Mouse (Mus musculus): ENCODE results near the gene Cyp27b1. TPM values are rescaled to one million over a fixed set of nuclear protein-coding genes. Genes with fewer than 3 reads are reported as not detected.
A peak's percentile ranks its signal among the peaks of the same experiment; 100 is the strongest.

Cyp27b1 gene
- total RNA-seq (2021), result under 1 TPM; 0.28 to 0.61 TPM
- 0.28 and 0.35 TPM in 2 replicates for polyA plus RNA-seq (2012; rRNA removed)
- long read RNA-seq, result 0 reads

GRCm38 (mm10) chr10:127047954-127048353 is at the start of gene Cyp27b1:
Cyp27b1 (plus strand) TSS chr10:127048250.
- no peak for DNase-seq

- no peak for DNase-seq
Measured at GRCm38 (mm10) chr10:127000529-127000928, 47.5 kb upstream of the Cyp27b1 start, which contains the start of gene Avil. Avil (plus strand) TSS chr10:127000709.

- no peak for DNase-seq
Measured at GRCm38 (mm10) chr10:127001297-127001696, 46.8 kb upstream of the Cyp27b1 start.

- DNase-seq, result no peak
Measured at GRCm38 (mm10) chr10:127002056-127002455, 46.0 kb upstream of the Cyp27b1 start.

- no peak for DNase-seq
Measured at GRCm38 (mm10) chr10:127002765-127003164, 45.3 kb upstream of the Cyp27b1 start.

- peak; percentile 90 for DNase-seq
Measured at GRCm38 (mm10) chr10:127003334-127003733, 44.7 kb upstream of the Cyp27b1 start.

GRCm38 (mm10) chr10:127003806-127004205 is 44.2 kb upstream of the Cyp27b1 start:
- DNase-seq, result no peak

- no peak for DNase-seq
Measured at GRCm38 (mm10) chr10:127016488-127016887, 31.6 kb upstream of the Cyp27b1 start.

- no peak for DNase-seq
Measured at GRCm38 (mm10) chr10:127017071-127017470, 31.0 kb upstream of the Cyp27b1 start.

- DNase-seq, result no peak
Measured at GRCm38 (mm10) chr10:127018422-127018821, 29.6 kb upstream of the Cyp27b1 start.

GRCm38 (mm10) chr10:127030336-127031296 is 17.4 kb upstream of the Cyp27b1 start, which contains the start of gene Tsfm:
Tsfm (minus strand) TSS chr10:127030840.
- DNase-seq, result peak; percentile 94

GRCm38 (mm10) chr10:127033301-127033741 is 14.7 kb upstream of the Cyp27b1 start:
- DNase-seq, result no peak

- DNase-seq, result no peak
Measured at GRCm38 (mm10) chr10:127036273-127036672, 11.8 kb upstream of the Cyp27b1 start.

- no peak for DNase-seq
Measured at GRCm38 (mm10) chr10:127037641-127038040, 10.4 kb upstream of the Cyp27b1 start.

- DNase-seq, result no peak
Measured at GRCm38 (mm10) chr10:127040569-127041214, 7.4 kb upstream of the Cyp27b1 start.

GRCm38 (mm10) chr10:127041274-127041766 is 6.7 kb upstream of the Cyp27b1 start, which contains the start of the genes Mettl1 and Eef1akmt3:
Mettl1 (plus strand) TSS chr10:127041414.
Eef1akmt3 (minus strand) TSS chr10:127041513.
- peak; percentile 63 for DNase-seq

- peak; percentile 92 for DNase-seq
Measured at GRCm38 (mm10) chr10:127041774-127042338, 6.2 kb upstream of the Cyp27b1 start.

GRCm38 (mm10) chr10:127042468-127043115 is 5.5 kb upstream of the Cyp27b1 start:
- DNase-seq, result no peak

- no peak for DNase-seq
Measured at GRCm38 (mm10) chr10:127043187-127043586, 4.9 kb upstream of the Cyp27b1 start.

- no peak for DNase-seq
Measured at GRCm38 (mm10) chr10:127048608-127049394, 751 bp downstream of the Cyp27b1 start.

Measured in adrenal gland, adult 2 months (tissue).